ENCODE assay signal across 8 mouse cellular contexts in genomic region chr13:117311446-117312225, GRCm38 (mm10).
A peak's percentile ranks its signal among the peaks of the same experiment; 100 is the strongest.
DNase-seq lines count a peak whose midpoint lies in the region; ATAC-seq and TF ChIP-seq lines count a peak whose summit lies in the region.

No protein-coding gene starts in this region.

- H3K4me2 ChIP-seq in hindbrain, embryonic 11.5 days (replicated peaks; ENCODE audit: low read depth, low read length): 0 out of 2 replicates have a peak overlapping the region, but pooled peaks have one; percentile 14

- no peaks in the 10 kb centered on the region for H3K9me3 ChIP-seq in MEL (replicated peaks; ENCODE audit: insufficient read depth, low read length)
- no peaks in the 10 kb centered on the region for H3K9me3 ChIP-seq in hindbrain, embryonic 11.5 days (ENCODE audit: control insufficient read depth, low read length)

- H3K79me2 ChIP-seq in MEL (ENCODE audit: control insufficient read depth, insufficient read depth, low read length, poor library complexity): no peaks in the 10 kb centered on the region

- DNase-seq in MEL (ENCODE audit: low read depth, low spot score): peak; percentile 22
- DNase-seq in cerebellum, adult 18-20 months: peak; percentile 75 to 82
- DNase-seq in forelimb bud, embryonic 11.5 days (ENCODE audit: low read depth, low spot score): peak; percentile 78
- DNase-seq in hindbrain, embryonic 11.5 days (ENCODE audit: low spot score): peak; percentile 88
- DNase-seq in layer of hippocampus, adult 9-11 months: peak; percentile 28
- DNase-seq in lung, postnatal 10 days: peak; percentile 73
- peak; percentile 38 for DNase-seq in retina, adult 2 months (ENCODE audit: low read depth, low spot score)
- peak; percentile 83 for DNase-seq in thymus, postnatal 25 days

- H3K27ac ChIP-seq in MEL (ENCODE audit: control insufficient read depth, low read depth, low read length): no peak overlapping the region
- H3K27ac ChIP-seq in hindbrain, embryonic 11.5 days (ENCODE audit: low read depth, low read length): no peak overlapping the region

- ATAC-seq in hindbrain, embryonic 11.5 days (ENCODE audit: low FRiP score): peak; percentile 80

- no peak for TF ChIP-seq POLR2A in MEL (IDR thresholded peaks at IDR 0.05; ENCODE audit: control insufficient read depth in 1 of 2, insufficient read depth in 1 of 2, low read depth in 1 of 2, low read length in 2 of 2, poor library complexity in 1 of 2)

- H3K27me3 ChIP-seq in MEL (ENCODE audit: control insufficient read depth in 1 of 2, insufficient read depth in 2 of 2, low read length in 2 of 2): no peaks in the 10 kb centered on the region
- H3K27me3 ChIP-seq in hindbrain, embryonic 11.5 days (ENCODE audit: control insufficient read depth, insufficient read depth, low read length): no peaks in the 10 kb centered on the region

- no peak for TF ChIP-seq EP300 in MEL (IDR thresholded peaks at IDR 0.05; ENCODE audit: low read depth in 1 of 2, low read length in 2 of 2)

- no peak overlapping the region for H3K9ac ChIP-seq in MEL (ENCODE audit: control insufficient read depth, low read depth, low read length, poor library complexity, severe bottlenecking)
- H3K9ac ChIP-seq in hindbrain, embryonic 11.5 days (ENCODE audit: low read depth, low read length): no peak overlapping the region

- H3K36me3 ChIP-seq in MEL (ENCODE audit: control insufficient read depth in 1 of 2, insufficient read depth in 2 of 2, low read length in 2 of 2): no peaks in the 10 kb centered on the region
- H3K36me3 ChIP-seq in hindbrain, embryonic 11.5 days (ENCODE audit: control insufficient read depth, insufficient read depth, low read length): no peaks in the 10 kb centered on the region

- TF ChIP-seq CTCF in MEL (IDR thresholded peaks at IDR 0.05 in 2 of 3, conservative IDR thresholded peaks at IDR 0.05 in 1 of 3; ENCODE audit: control insufficient read depth in 1 of 3, insufficient read depth in 1 of 3, low read depth in 2 of 3, low read length in 3 of 3, poor library complexity in 1 of 3, severe bottlenecking in 1 of 3): peak; percentile 58 to 78 (median 60)

- 29% methylated on average over 24 of the region's 24 CpGs for WGBS in hindbrain, embryonic 11.5 days

- H3K4me1 ChIP-seq in MEL (ENCODE audit: control insufficient read depth in 1 of 2, insufficient read depth in 2 of 2, low read length in 2 of 2): no peaks in the 10 kb centered on the region
- H3K4me1 ChIP-seq in hindbrain, embryonic 11.5 days (replicated peaks; ENCODE audit: control insufficient read depth, insufficient read depth, low read length): no peaks in the 10 kb centered on the region

- H3K4me3 ChIP-seq in MEL (ENCODE audit: control insufficient read depth in 1 of 2, insufficient read depth in 1 of 2, low read depth in 2 of 2, low read length in 2 of 2): no peak overlapping the region
- H3K4me3 ChIP-seq in hindbrain, embryonic 11.5 days (ENCODE audit: low read depth, low read length): no peak overlapping the region

- TF ChIP-seq RAD21 in MEL (IDR thresholded peaks at IDR 0.05; ENCODE audit: low read depth, low read length): peak; percentile 42

TF ChIP-seq in MEL, 35 proteins besides CTCF, POLR2A, EP300 and RAD21:
- TF ChIP-seq SMC3 (IDR thresholded peaks at IDR 0.05; ENCODE audit: low read depth, low read length) (peak; percentile 50), HCFC1 (IDR thresholded peaks at IDR 0.05; ENCODE audit: low read depth, low read length) (no peak), ZC3H11A (IDR thresholded peaks at IDR 0.05; ENCODE audit: low read depth, low read length) (0 out of 2 replicates have a peak, but pooled peaks have one; percentile 22)

Comparison
In these comparisons a context has a peak if more than half of its experiments do, and no peak if none do; other contexts are left out.
1. DNase-seq: peak in every context shown above with its lines; median percentile 88 in hindbrain, embryonic 11.5 days; 83 in thymus, postnatal 25 days; 78 in cerebellum, adult 18-20 months; 78 in forelimb bud, embryonic 11.5 days; 73 in lung, postnatal 10 days; 38 in retina, adult 2 months; 28 in layer of hippocampus, adult 9-11 months; 22 in MEL.